Mouse (Mus musculus): ENCODE results near the gene Klre1. TPM values are rescaled to one million over a fixed set of nuclear protein-coding genes. Genes with fewer than 3 reads are reported as not detected.
A peak's percentile ranks its signal among the peaks of the same experiment; 100 is the strongest.

The Klre1 gene
- total RNA-seq (2015) (0.49 TPM in 1 of 2 replicates, not detected in the other), total RNA-seq (2017) (not detected in 2 replicates)

GRCm38 (mm10) chr6:129577605-129578004 is at the start of gene Klre1:
Klre1 (plus strand) TSS chr6:129577905.
- ATAC-seq (replicated peaks; ENCODE audit: poor library complexity) = no peak

GRCm38 (mm10) chr6:129529605-129530004 is 48.1 kb upstream of the Klre1 start:
- no peak for ATAC-seq (replicated peaks; ENCODE audit: poor library complexity)

- no peak for ATAC-seq (replicated peaks; ENCODE audit: poor library complexity)
Measured at GRCm38 (mm10) chr6:129530261-129530660, 47.4 kb upstream of the Klre1 start.

GRCm38 (mm10) chr6:129532556-129532941 is 45.2 kb upstream of the Klre1 start:
- peak; percentile 14 for ATAC-seq (replicated peaks; ENCODE audit: poor library complexity)

- ATAC-seq (replicated peaks; ENCODE audit: poor library complexity) = peak; percentile 66
Measured at GRCm38 (mm10) chr6:129532942-129533860, 44.5 kb upstream of the Klre1 start, which contains the start of gene Gabarapl1. Gabarapl1 (plus strand) TSS chr6:129533160.

GRCm38 (mm10) chr6:129534057-129534456 is 43.6 kb upstream of the Klre1 start:
- ATAC-seq (replicated peaks; ENCODE audit: poor library complexity) = peak; percentile 21

GRCm38 (mm10) chr6:129534627-129535190 is 43.0 kb upstream of the Klre1 start:
- ATAC-seq (replicated peaks; ENCODE audit: poor library complexity) = no peak

GRCm38 (mm10) chr6:129535723-129536122 is 42.0 kb upstream of the Klre1 start:
- ATAC-seq (replicated peaks; ENCODE audit: poor library complexity) = peak; percentile 13; the same call in 1 of the 2 replicates

- ATAC-seq (replicated peaks; ENCODE audit: poor library complexity) = no peak
Measured at GRCm38 (mm10) chr6:129538555-129538954, 39.1 kb upstream of the Klre1 start.

GRCm38 (mm10) chr6:129541931-129542330 is 35.8 kb upstream of the Klre1 start:
- no peak for ATAC-seq (replicated peaks; ENCODE audit: poor library complexity)

- ATAC-seq (replicated peaks; ENCODE audit: poor library complexity) = no peak
Measured at GRCm38 (mm10) chr6:129542540-129542939, 35.2 kb upstream of the Klre1 start.

GRCm38 (mm10) chr6:129543709-129544606 is 33.7 kb upstream of the Klre1 start:
- ATAC-seq (replicated peaks; ENCODE audit: poor library complexity) = peak; percentile 86

- ATAC-seq (replicated peaks; ENCODE audit: poor library complexity) = no peak
Measured at GRCm38 (mm10) chr6:129547277-129547676, 30.4 kb upstream of the Klre1 start.

- ATAC-seq (replicated peaks; ENCODE audit: poor library complexity) = peak; percentile 68
Measured at GRCm38 (mm10) chr6:129548009-129548408, 29.7 kb upstream of the Klre1 start.

GRCm38 (mm10) chr6:129557298-129558023 is 20.2 kb upstream of the Klre1 start:
- ATAC-seq (replicated peaks; ENCODE audit: poor library complexity) = peak; percentile 78

- ATAC-seq (replicated peaks; ENCODE audit: poor library complexity) = peak; percentile 97
Measured at GRCm38 (mm10) chr6:129558946-129559640, 18.6 kb upstream of the Klre1 start.

- no peak for ATAC-seq (replicated peaks; ENCODE audit: poor library complexity)
Measured at GRCm38 (mm10) chr6:129559641-129560027, 18.1 kb upstream of the Klre1 start.

GRCm38 (mm10) chr6:129565257-129565656 is 12.4 kb upstream of the Klre1 start:
- peak; percentile 93 for ATAC-seq (replicated peaks; ENCODE audit: poor library complexity)

GRCm38 (mm10) chr6:129575315-129575714 is 2.4 kb upstream of the Klre1 start:
- peak; percentile 87 for ATAC-seq (replicated peaks; ENCODE audit: poor library complexity)

GRCm38 (mm10) chr6:129581274-129581673 is 3.6 kb downstream of the Klre1 start:
- ATAC-seq (replicated peaks; ENCODE audit: poor library complexity) = peak; percentile 82
